Mouse (Mus musculus) adrenal gland, adult (tissue): ENCODE measurements around the gene Efemp1.
A peak's percentile ranks its signal among the peaks of the same experiment; 100 is the strongest.

Experiments
- DNase-seq, 2 experiments: peaks; one replicate each; pipeline ENCODE4 v3.0.0; 2022 to 2023; ENCODE audit warnings: low spot score in 1 of 2; ENCODE audit not compliant: inconsistent age in 2 of 2

Efemp1 gene

GRCm38 (mm10) chr11:28912469-28913138 lies 59.6 kb downstream of the Efemp1 start:
- no peak for DNase-seq

- peak in 1 of 2 experiments; percentile 40 for DNase-seq
These were observed 81.4 kb downstream of the Efemp1 start for GRCm38 (mm10) chr11:28934449-28934848.

- no peak for DNase-seq
These were observed 86.6 kb downstream of the Efemp1 start for GRCm38 (mm10) chr11:28939651-28940050.

- peak in 1 of 2 experiments; percentile 42 for DNase-seq
These were observed 98.7 kb downstream of the Efemp1 start for GRCm38 (mm10) chr11:28951586-28952210.

- peak in 1 of 2 experiments; percentile 39 for DNase-seq
These were observed 101.8 kb downstream of the Efemp1 start for GRCm38 (mm10) chr11:28954673-28955304.

GRCm38 (mm10) chr11:28955305-28955701 lies 102.3 kb downstream of the Efemp1 start:
- no peak for DNase-seq

GRCm38 (mm10) chr11:28961381-28961780 lies 108.4 kb downstream of the Efemp1 start:
- no peak for DNase-seq
